Mouse (Mus musculus) erythroblast, adult 5-6 weeks (primary cell): ENCODE results near the gene Ogdh. TPM values are rescaled to one million over a fixed set of nuclear protein-coding genes. Genes with fewer than 3 reads are reported as not detected.
"Not testable (repeated sequence)": the region's sequence is repeated elsewhere in the genome, so short reads cannot be mapped to it uniquely, and the experiment has no call there.

Source experiments
- ATAC-seq: replicated peaks from 2 replicates; pipeline ENCODE4 v1.8.0; 2016; ENCODE audit warnings: moderate number of reproducible peaks, mild to moderate bottlenecking, moderate TSS enrichment, inconsistent platforms; ENCODE audit not compliant: poor library complexity, low FRiP score, severe bottlenecking
- total RNA-seq, 2 experiments: library from RNA; stranded (forward) in 1 of 2; stranded (reverse) in 1 of 2; fragments of 150-400 nt in 1 of 2; fragments of 200-764, 138-1000 nt in 1 of 2; gene quantifications; 2 replicates each; pipeline versions ENCODE4 v1.2.3 to v1.2.4; 2015 to 2017; ENCODE audit warnings: low replicate concordance in 2 of 2

Ogdh gene
- total RNA-seq, 2 experiments from 2014 or later = 78.6 to 94.4 TPM

DNA sequence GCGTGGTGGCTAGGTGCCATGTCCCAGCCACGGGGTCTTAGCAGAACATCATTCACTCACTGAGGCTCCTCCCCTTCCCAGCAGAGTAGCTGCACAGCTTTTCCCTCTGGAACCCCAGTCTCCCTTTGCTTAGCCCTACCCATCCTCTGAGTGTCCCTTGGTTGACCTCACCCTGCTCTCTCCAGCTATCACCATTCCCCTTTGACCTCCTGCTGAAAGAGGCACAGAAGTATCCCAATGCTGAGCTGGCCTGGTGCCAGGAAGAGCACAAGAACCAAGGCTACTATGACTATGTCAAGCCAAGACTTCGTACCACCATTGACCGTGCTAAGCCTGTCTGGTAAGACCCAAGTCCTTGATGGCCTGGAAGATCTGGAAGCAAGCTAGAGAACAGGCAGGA lies 63.7 kb downstream of the Ogdh start:
- ATAC-seq = no peak

DNA sequence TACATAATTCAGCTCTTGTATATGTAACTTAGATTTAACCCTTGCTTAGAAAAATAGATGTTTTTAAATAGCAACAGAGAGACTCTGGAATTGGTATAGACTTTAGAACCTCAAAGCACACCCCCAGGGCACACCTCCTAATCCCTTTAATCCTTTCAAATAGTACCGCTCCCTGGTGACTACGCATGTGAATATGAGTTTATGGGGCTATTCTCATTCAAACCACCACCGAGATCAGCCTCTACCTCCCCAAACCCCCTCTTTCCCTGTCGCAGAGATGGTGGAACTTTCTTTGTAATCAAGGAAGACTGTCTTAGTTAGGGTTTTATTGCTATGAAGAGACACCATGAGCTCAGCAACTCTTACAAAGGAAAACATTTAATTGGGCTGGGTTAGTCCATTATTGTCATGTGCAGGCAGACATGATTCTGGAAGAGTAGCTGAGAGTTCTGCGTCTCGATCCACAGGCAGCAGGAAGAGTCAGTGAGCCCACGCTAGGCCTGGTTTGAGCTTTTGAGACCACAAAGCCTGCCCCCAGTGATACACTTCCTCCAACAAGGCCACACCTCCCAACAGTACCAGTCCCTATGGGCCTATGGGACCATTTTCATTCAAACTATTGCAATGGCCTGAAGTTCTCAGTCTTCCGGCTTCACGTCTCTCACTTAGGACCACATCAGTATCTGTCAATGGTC lies 73.3 kb downstream of the Ogdh start:
- no peak for ATAC-seq

DNA sequence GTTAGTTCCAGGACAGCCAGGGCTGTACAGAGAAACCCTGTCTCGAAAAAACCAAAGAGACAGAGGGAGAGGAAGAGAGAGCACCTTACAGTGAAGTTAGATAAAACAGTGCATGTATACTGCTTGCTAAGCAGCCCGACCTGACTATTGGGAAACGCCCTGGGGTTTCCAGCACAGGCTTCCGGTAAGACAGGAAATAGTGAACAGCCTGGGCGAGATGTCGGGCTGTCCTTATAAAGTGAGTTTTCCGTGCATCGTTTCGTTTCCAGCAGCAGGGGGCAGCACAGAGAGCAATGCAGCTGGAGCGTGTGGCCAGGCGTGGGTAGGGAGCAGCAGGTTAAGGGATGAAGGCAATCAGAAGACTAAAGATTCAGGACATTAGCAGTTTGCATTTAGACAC lies 74.5 kb downstream of the Ogdh start:
- ATAC-seq = peak; percentile 93

DNA sequence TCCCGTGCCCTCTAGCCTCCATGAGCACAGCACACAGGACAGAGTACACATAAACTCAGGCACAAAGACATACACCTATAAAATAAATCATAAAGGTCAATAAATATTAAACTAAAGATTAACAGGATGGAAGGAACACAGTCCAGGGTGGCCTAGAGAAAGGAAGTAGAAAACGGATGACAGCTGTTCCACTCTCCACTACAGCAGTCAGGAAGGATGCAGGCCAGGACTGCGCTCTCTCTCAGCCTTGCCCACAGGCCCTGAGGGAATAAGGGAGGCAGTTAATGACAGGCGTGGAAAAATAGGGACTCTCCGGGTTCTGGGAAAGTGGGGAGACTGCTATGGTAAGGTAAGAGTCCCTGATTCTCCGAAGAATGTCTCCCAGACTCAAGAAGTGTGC lies 75.0 kb downstream of the Ogdh start:
- ATAC-seq = no peak

DNA sequence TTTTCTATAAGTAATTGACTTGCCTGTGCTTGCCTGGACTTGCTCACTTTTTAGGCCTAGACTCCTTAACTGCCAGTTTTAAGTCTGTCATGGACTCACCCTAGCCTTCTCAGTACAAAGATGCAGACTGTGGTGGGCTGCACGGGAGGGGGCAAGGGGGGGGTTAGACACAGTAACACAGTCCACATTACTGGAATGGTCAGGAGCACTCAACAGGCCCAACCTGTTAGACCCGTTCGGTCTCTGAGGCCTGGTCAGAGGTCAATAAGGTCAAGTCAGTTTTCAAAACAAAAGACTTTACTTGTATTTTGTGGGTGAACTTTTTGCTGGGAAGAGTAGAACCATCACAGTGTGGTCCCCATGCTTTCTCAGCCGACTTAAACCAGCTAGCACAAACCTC lies 75.7 kb downstream of the Ogdh start:
- no peak for ATAC-seq

DNA sequence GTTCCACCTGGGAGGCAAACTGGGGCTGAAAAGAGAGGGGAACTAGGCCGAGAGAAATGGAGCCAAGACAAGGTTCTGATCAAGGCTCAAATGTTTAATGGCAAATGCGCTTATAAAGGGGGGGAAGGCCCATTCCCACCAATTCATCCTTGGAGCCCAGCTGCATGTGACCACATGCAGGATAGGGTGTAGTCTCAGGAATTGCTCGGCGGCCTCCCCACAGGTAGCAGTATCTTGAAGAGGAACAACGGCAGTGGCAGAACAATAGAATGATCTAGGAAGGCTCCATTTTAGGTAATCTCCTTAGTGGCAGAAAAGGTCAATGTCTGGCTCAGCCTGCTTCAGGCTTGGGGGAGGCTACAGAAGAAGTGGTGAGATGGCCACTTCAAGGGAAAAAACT lies 76.6 kb downstream of the Ogdh start:
- ATAC-seq = not testable (repeated sequence)

DNA sequence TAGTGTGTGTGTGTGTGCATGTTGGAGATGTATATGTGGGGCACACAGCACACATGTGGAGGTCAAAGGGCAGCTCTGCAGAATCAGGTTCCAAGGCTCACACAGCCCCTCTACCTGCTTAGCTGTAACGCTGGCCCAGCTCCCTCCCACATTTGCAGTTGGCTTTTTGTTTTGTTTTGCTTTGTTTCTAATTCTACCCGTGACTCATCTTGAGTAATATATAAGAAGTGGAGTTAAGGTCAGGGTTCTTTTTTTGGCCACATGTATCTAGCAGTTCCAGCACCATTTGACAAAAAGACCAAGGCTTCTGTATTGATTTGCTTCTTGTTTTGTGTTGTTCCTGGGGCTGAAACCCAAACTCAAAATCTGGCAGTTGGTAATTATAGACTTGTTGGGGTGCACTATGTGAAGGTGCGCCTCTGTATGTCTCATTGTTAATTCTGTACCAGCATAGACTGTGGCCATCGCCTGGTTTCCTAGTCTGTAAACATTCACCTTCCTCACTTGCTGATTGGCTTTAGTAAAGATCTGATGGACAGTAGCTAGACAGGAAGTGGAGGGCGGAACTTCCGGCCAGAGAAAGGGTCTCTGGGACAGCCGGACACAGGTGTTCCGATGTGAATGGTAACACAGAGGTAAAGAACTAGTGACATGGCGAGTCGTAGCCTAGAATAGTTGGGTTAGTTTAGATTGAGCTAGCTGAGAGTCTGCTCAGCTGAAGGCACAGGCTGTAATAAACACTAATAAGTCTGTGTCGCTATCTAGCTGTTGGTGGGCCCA lies 80.1 kb downstream of the Ogdh start:
- ATAC-seq = no peak

DNA sequence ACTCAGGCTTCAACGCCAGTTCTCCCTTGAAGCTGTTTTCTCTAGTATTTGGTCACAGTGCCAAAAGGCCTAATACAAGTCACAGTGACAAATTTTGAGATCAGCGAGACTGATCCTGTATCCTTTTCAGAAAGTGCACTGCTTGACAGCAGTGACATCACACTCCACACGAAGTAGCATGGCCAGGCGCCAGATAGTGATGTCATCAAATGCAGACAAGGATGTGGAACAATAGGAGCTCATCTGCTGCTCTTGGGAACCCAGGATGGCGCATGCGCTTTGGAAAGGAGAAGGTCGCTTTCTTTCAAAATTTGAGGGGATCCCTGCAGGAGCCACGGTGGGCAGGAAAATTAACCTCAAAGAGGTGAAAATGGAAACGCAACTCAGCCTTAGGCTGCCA lies 81.4 kb downstream of the Ogdh start:
- no peak for ATAC-seq

DNA sequence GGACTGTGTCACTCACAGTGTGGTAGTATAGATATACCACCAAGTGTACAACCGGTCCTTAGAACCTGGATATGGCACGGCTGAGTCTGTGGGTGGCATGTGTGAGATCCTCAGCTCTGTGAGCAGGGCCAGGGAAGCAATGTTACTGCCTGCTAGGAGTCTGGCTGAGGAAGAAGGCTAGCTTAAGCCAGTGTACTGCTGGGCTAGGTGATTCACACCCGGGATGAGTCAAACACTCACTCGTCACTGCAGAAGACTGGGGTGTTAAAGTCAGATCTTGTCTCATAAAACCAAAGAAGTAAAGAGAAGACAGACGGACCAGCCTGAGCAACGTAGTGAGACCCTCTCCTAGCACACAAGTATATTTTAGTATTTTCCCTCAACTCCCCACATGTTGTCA lies 89.5 kb downstream of the Ogdh start:
- no peak for ATAC-seq

DNA sequence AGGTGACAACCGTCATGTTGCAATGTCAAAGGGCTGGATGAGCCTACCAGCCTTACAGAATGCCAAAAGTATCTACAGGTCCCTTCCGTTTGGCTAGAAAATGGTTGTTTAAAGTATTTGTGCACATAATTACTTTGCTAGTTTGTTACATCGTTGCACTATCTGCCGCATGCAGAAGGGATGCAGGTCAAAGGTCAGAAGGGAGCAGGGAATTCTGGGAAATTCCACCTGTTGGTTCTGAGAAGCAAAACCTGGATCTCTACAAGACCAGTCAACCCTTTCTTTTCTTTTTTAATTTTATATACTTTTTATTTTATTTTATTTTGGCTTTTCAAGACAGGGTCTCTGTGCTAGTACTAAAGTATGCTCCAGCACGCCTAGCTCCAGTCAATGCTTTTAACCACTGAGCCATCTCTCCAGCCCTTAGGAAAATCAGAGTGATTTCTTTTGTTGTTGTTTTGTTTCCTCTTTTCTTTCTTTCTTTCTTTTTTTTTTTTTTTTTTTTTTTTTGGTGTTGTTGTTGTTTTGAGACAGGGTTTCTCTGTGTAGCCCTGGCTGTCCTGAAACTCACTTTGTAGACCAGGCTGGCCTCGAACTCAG lies 96.8 kb downstream of the Ogdh start:
- ATAC-seq = no peak

DNA sequence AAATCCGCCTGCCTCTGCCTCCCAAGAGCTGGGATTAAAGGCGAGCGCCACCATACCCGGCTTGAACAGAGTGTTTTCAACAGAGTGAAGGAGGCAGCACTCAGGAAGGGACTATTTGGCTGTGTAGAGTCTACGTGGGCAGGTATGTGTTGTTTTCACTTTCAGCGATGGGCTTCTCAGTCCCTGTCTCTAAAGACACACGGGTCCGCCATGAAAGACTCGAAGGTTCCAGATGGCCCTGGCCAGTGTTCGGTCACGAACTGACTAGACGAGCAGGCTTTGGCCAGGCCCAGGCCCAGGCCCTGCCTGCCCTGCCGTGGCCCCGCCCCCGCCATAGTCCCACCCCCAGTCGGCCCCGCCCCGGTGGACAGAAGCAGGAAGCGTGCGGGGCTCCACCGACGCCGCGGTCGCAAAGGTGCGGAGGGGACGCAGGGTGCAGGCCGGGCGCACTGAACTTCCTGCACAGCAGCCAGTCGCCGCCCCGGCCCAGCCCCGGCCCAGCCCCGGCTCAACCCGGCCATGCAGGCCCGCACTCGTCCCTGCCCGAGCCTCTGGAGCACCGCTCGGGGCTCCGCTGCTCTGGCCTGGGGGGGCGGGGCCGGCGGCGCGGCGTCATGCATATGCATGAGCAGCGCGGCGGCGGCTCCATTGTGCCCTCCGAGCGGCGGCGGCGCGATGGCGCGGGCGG lies 97.4 kb downstream of the Ogdh start, which contains the start of gene Zmiz2:
Gene Zmiz2 (plus strand): TSS at position 349 of the 688 bp plus-strand sequence.
- ATAC-seq = peak; percentile 93

DNA sequence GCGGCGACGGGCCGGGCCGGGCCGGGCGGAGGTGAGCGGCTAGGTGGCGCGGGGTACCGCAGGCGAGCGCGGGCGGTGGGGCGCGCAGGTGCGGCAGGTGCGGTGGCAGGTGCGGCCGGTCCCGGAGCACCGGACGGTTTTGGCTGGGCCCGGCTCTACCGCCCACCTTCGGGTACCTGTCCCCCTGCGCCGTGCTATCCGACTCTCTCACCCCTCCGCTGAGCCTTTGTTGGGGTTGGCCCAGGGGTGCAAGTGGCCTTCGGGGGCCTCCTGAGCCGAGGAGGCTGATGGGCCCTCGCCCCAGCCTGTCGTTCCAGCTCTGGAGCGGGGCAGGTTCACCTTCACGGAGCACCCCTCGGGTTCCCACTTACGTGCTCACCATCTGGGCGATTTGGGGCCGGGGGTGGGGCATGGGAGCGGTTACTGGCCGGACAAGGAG lies 98.1 kb downstream of the Ogdh start:
- 0 out of 2 replicates have a peak, but pooled peaks have one; percentile 28 for ATAC-seq

DNA sequence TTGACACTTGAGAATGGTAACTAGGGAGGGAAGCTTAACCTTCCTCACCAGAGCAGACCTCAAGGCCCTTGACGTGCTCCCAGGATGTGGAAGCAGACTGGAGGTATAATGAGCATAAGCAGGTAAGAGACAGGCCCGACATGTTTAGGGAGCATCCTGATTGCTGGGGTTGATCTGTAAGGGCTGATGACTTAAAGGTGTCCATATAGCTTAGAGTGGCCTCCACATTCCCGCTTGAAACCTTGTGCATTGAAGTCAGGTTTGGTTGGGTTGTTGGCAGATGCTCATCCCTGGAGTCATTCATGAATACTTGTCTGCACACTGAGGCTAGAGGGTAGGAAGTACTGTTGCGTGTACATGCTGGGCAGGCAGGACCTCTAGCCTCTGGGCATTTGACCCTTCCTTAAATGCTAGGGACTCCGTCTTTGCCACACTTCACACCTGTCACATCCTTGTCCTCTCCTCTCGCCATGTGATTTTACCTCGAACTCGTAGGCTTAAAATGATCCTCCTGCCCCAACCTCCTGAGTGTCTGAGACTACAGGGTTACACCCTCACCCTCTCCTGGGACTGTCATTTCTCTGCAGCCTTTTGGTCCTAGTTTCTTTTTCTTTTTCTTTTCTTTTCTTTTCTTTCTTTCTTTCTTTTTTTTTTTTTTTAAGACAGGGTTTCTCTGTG lies 99.1 kb downstream of the Ogdh start:
- ATAC-seq = no peak

DNA sequence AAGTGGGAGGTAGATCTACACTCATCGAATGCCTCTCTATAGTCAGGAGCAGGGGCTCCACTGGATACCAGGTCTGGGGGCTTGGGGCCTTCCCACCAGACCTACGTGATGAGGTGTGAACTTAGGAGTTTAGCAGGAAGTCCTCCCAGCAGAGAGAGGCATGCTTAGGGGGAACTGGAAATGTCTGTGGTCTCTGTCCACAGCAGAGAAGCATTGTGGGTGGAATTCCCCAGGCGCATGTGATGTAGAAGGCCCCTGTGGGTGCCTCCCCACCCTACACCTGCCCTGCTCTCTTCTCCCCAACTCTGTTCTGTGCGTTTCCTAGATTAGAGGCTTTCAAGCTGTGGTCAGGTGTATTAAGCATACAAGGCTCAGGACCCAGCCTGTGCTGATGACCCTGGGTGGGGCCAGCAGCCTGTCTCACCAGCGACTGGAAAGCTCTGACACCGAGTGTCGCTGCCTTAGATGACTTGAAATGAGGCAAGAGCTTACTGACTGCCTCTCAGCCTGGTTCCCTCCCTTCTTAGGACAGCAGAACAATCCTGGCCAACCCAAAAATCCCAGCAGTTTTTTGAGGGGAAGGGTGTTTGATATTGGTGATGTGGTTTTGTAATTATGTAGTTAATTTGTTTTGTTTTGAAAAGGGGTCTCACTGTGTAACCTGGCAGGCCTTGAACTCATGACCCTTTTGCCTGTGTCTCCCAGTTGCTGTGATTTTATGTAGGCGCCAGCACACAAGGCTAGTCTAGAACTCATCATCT lies 100.3 kb downstream of the Ogdh start:
- ATAC-seq = no peak

DNA sequence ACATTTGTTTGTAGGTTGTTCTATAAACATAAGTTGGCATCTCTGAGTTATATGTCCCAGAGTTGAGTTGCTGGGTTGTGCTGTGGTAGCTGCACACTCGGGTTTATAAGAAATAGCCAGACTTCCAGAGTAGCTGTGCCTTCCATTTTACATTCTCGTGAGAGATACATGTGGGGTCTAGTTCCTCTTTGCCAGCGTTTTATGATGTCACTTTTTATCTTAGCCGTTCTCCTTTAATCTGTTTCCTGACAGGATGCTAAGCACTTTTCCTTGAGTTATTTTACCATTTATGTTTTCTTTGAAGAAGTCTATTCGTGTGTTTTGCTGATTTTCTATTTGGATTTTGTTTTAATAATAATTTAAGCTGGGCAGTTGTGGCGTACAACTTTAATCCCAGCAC lies 101.4 kb downstream of the Ogdh start:
- no peak for ATAC-seq

DNA sequence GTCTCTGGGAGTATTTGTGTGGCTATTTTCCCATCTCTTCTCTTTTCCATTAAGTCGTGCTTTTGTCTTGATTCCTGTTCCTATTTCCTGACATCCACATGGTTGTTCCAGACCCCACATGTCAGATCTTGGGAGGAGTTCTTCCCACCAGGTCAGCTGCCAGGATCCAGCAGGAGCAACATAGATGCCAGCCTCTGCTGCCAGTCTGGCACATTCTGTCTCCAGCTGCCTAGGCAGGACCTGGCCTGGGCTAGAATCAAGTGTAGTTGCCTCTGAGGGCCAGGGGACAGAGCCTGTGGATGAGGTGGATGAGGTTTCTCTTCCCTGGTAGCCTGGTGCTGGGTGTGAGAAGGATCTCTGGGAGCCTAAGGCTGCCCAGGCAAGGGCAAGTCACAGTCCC lies 102.4 kb downstream of the Ogdh start:
- no peak for ATAC-seq

DNA sequence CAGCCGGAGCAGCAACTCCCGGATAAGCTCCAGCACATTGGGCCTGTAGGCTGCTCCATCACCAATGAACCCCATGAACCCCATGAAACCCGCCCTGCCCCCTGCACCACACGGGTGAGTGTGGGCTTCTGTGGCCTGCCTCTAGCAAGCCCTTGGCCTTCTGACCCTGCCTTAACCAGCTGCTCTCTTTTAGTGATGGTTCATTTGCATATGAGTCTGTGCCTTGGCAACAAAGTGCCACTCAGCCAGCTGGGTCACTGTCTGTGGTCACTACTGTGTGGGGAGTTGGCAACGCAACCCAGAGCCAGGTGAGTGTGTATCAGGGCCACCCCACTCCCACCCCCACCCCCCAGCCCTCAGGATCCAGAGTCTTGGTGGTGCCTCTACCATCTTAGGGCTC lies 104.1 kb downstream of the Ogdh start:
- no peak for ATAC-seq

DNA sequence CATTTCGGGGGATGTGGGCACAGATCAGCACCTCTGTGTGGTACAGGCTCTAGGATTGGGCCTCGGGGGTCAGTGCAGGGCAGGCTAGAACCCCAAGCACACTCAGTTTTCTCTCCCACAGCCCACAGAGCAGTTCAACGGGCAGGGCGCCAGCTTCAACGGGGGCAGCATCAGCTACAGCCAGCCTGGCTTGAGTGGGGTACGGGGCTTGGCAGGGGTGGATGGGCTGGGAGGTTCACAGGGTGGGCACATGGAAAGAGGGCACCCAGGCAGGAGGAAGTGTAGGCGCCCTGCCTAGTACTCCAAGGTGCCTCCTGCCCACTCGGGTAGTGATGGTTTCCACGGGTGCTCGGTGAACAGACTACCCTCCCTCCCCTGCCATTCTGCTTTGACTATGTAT lies 106.7 kb downstream of the Ogdh start:
- no peak for ATAC-seq
